Mouse (Mus musculus): ENCODE measurements at regions not wholly inside any gene's neighbourhood (a gene's known extent, or its start where the extent isn't known, plus 50 kb on each side); places are given as distances from the start of the nearest gene placed in this dataset.
"Not testable (repeated sequence)": the region's sequence is repeated elsewhere in the genome, so short reads cannot be mapped to it uniquely, and the experiment has no call there.

DNA sequence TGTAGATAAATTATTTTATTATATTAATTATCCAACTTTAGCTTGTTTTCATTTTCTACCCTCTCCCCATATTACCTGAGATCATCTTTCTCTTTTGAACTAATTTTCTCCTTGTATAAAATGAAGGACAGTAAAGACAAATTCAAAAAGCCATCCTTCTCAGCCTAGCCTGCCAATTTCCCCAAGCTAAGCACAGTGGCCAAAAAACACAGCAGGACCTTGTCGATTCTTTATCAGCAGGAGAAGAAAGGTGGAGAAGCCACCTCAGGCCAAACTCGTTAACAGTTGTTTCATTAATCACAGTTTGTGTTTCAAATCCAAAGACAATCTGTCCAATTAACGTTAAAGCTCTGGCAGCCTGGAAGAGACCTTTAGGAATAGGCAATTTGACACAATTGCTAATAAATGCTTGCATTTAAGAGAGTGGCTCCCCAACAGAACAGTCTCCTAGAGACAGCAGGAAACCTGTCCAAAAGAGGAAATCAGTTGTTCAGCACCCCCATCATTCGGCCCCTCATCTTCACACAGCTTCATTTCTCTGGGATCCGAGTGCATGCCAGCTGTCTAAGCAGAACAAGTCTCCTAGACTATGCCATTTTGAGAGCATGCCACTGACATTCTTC, 135.7 kb upstream of the Tlr4 start:
- 48% methylated on average over 5 of the region's 5 CpGs for WGBS
- DNase-seq (ENCODE audit: low read depth, low spot score) = no peak

GRCm38 (mm10) chr4:66693982-66694578, 133.3 kb upstream of the Tlr4 start:
- DNase-seq (ENCODE audit: low read depth, low spot score) = no peak
- 46% methylated on average over 4 of the region's 4 CpGs for WGBS

DNA sequence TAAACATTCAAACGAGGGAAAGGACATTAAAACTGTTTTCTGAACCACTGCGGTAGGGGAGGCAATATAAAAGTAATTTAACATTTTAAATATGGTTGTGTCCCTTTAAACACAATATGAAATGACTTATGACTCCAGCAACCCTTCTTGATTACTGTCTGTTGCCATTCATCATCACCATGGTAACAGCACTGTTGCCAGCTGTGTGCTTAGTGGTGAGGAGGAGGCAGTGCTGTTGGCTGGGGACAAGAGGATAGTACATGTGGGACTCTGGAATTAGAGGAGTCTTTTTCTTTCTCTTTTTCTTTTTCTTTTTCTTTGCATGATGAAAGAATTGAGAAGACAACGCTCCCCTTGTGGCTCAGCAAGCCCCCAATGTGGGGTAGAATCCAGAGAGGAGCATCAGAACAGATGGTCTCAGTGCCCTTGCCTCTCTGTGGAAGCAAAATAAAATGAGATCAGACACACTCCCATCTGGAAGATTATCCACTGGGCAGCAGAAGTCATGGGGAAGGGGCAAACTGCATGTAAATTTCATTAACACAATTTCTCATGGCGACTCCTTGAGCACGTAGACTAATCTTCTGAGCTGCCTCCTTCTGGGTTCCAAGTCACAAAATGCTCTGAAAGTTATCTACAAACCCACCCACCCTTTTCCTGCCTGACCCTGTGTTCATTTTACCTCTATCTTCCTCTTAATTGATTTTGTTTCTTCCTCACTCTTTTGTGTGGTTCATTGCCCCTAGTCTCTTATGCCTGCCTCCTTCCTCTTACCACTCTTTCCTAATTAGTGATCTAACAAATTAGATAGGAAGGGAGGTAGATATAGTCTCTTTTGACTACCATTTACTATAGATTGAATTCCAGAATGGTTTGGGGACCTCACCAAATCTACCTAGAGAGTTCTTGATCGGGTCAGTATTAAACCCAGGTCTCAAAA, 111.3 kb upstream of the Tlr4 start:
- no peak for DNase-seq (ENCODE audit: low read depth, low spot score)
- WGBS = 56% methylated on average over 6 of the region's 6 CpGs

DNA sequence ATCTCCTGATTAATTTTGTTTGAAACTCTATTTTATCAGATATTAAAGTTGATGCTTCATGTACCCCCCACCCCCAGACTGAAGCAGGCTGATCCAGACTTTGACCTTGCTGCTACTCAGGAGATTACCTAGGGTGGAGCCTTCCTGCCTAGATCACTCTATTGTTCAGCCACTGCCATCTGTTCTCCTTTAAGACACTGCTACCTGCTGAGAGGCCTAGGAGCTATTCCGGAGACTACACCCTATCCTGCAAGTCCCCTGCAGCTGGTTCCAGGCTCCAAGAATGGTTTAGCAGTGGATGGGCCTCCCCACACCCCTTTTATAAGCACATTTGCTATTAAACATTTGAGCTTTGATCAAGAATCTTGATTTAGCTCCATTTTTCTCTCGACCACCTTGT, 90.0 kb upstream of the Tlr4 start:
- DNase-seq (ENCODE audit: low read depth, low spot score) = no peak
- WGBS = 14% methylated on average over 2 of the region's 2 CpGs

DNA sequence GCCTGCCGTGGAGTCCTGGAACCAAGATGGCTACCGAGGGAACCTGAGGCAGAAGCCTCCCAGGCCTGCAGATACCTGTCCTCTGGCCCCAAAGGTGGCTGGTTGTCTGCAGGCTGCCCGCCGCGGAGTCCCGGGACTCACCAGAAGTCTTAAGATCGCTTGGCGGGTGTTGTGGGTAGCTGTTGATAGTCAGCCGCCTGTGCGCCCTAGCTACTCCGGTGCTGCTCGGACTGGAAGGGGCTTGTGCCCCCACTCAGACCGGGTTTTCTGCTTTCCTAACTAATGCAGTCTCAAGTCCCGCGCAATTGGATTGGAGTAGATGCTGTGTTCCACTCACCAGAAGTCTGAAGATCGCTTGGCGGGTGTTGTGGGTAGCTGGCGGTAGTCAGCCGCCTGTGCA, 84.0 kb upstream of the Tlr4 start:
- not testable (repeated sequence) for DNase-seq (ENCODE audit: low read depth, low spot score)

GRCm38 (mm10) chr4:66768762-66769161, 58.6 kb upstream of the Tlr4 start:
- DNase-seq (ENCODE audit: low read depth, low spot score) = peak; percentile 13
- 23% methylated on average over 4 of the region's 4 CpGs for WGBS

More for the DNA sequence above, 84.0 kb upstream of the Tlr4 start:
- WGBS = 92% methylated on average over 19 of the region's 19 CpGs

Data from large intestine, adult 2 months (tissue).